Comparison of ENCODE assay signal across 8 mouse cellular contexts in the genomic region with DNA sequence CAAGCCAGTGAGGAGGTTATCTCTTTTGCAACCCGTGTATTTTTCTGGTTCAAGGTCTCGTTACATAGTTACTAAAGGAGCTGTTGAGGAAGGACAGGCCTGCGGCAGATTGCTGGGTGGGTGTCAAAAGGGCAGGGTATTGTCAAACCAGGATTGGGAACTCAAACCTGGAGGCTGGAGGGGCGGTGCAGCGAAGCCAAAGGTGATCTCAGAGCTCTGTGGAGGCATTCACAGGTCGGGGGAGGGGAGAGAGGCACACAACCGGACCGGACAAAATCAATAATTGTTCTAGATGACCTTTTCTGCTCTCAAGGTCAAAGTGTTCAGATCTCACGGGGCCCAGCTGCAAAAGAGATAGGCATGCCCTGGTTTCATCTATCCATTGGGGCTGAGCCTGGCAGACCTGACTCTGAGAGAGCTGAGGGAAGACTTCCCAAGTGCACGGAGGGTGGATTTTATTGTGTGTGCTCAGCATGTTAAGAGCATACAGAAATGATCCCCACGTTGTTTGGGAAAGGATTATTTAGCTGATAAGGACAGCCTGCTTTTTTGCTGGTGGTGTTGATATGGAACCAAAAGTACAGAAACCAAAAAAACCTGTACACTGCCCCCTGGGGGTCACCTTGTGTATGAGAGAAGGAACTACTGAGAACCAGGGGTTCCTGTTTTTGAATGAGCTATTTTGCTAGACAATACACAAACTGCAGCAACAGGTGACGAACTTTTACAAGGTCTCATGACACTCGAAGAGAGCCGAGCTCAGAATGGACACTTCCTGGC. TPM values are rescaled to one million over a fixed set of nuclear protein-coding genes. Genes with fewer than 3 reads are reported as not detected.
A peak's percentile ranks its signal among the peaks of the same experiment; 100 is the strongest.
DNase-seq lines count a peak whose midpoint lies in the region.
"Had no signal": no experiment of that assay in that cellular context is flagged by ENCODE, and none has a peak within 500 bp of the region (broad histone marks: within the 10 kb centered on the region; RNA-seq: fewer than 3 reads in every experiment).

No protein-coding gene starts in this region.

- peak; percentile 78 for DNase-seq in urinary bladder, postnatal 14 days (ENCODE audit: low spot score)
- no peak for DNase-seq in urinary bladder, postnatal 10 days (ENCODE audit: low spot score)
- DNase-seq in brain, adult 2 months (ENCODE audit: low read depth, low spot score) = peak; percentile 68
- DNase-seq in frontal cortex, adult 2 months (ENCODE audit: extremely low spot score in 1 of 2, low spot score in 1 of 2) = peak; percentile 40 to 85
- peak; percentile 58 to 89 for DNase-seq in kidney, postnatal 36 days
- DNase-seq in lung, postnatal 10 days = peak; percentile 84
- peak; percentile 43 for DNase-seq in spleen, adult 12 weeks (ENCODE audit: low spot score)

RNA-seq across cellular contexts. Expression of a gene that starts 1.8 kb away (rescaled TPM):
- polyA plus RNA-seq in frontal cortex, adult 2 months (2012; rRNA removed) = 15.3 and 18.3 TPM in 2 replicates
- polyA plus RNA-seq: heart, postnatal 0 days had no signal

RNA-seq across cellular contexts. Expression of a gene that starts 31.6 kb away (rescaled TPM):
- 59.1 and 61.1 TPM in 2 replicates for polyA plus RNA-seq in frontal cortex, adult 2 months (2012; rRNA removed)

RNA-seq across cellular contexts. Expression of a gene that starts 32.6 kb away (rescaled TPM):
- polyA plus RNA-seq in frontal cortex, adult 2 months (2012; rRNA removed) = 11.2 and 12.3 TPM in 2 replicates
